Mouse (Mus musculus): Measurements from ENCODE around the gene Cct4.

Cct4 gene

GRCm38 (mm10) chr11:23029399-23029798 lies 39.1 kb downstream of the Cct4 start:
- DNase-seq (ENCODE audit: low spot score in 2 of 2), result no peak

GRCm38 (mm10) chr11:23047252-23047651 lies 56.9 kb downstream of the Cct4 start:
- DNase-seq (ENCODE audit: low spot score in 2 of 2), result no peak

- no peak for DNase-seq (ENCODE audit: low spot score in 2 of 2)
Observed at GRCm38 (mm10) chr11:23047663-23048582, 57.6 kb downstream of the Cct4 start.

- DNase-seq (ENCODE audit: low spot score in 2 of 2), result no peak
Observed at GRCm38 (mm10) chr11:23049642-23050041, 59.3 kb downstream of the Cct4 start.

GRCm38 (mm10) chr11:23052353-23052752 lies 62.0 kb downstream of the Cct4 start:
- no peak for DNase-seq (ENCODE audit: low spot score in 2 of 2)

All from right cerebral cortex, adult 2 months (tissue).